Mouse (Mus musculus) limb, embryonic 14.5 days (tissue): ENCODE results near the gene Polr3g. TPM values are rescaled to one million over a fixed set of nuclear protein-coding genes. Genes with fewer than 3 reads are reported as not detected.
"Not testable (repeated sequence)": the region's sequence is repeated elsewhere in the genome, so short reads cannot be mapped to it uniquely, and the experiment has no call there.

Experiments
- ATAC-seq: fragments of 200-750 bp; cut with Nextera tagmentation; 2 replicates; pipeline ENCODE4 v1.8.0; 2017; ENCODE audit warnings: low read depth, moderate number of reproducible peaks, moderate TSS enrichment; ENCODE audit not compliant: low FRiP score
- DNase-seq: peaks from one replicate; pipeline ENCODE4 v3.0.0-alpha.2; 2015; ENCODE audit warnings: low spot score
- H3K27ac ChIP-seq: fragments of 300-500 bp; sonication (generic); replicated peaks from 2 replicates; pipeline ENCODE4 v1.5.1; 2014; ENCODE audit warnings: low read depth, mild to moderate bottlenecking, low read length, moderate library complexity, mixed read lengths
- H3K27me3 ChIP-seq: fragments of 300-500 bp; sonication (generic); 2 replicates; pipeline ENCODE4 v1.6.1; 2014; ENCODE audit warnings: low read length, mixed read lengths; ENCODE audit not compliant: control insufficient read depth, insufficient read depth
- H3K36me3 ChIP-seq: fragments of 300-500 bp; sonication (generic); 2 replicates; pipeline ENCODE4 v1.6.1; 2014; ENCODE audit warnings: mild to moderate bottlenecking, low read length, moderate library complexity, mixed read lengths; ENCODE audit not compliant: control insufficient read depth, insufficient read depth
- H3K4me1 ChIP-seq: fragments of 300-500 bp; sonication (generic); 2 replicates; pipeline ENCODE4 v1.6.1; 2014; ENCODE audit warnings: antibody characterized with exemption, low read length, mixed read lengths; ENCODE audit not compliant: control insufficient read depth, insufficient read depth
- H3K4me2 ChIP-seq: fragments of 300-500 bp; sonication (generic); replicated peaks from 2 replicates; pipeline ENCODE4 v1.6.1; 2014; ENCODE audit warnings: low read depth, mild to moderate bottlenecking, low read length, moderate library complexity; ENCODE audit not compliant: severe bottlenecking
- H3K4me3 ChIP-seq: fragments of 300-500 bp; sonication (generic); replicated peaks from 2 replicates; pipeline ENCODE4 v1.5.1; 2014; ENCODE audit warnings: low read length
- H3K9ac ChIP-seq: fragments of 300-500 bp; sonication (generic); 2 replicates; pipeline ENCODE4 v1.6.1; 2014; ENCODE audit warnings: mild to moderate bottlenecking, low read depth, low read length, moderate library complexity; ENCODE audit not compliant: severe bottlenecking
- H3K9me3 ChIP-seq: fragments of 300-500 bp; sonication (generic); 2 replicates; pipeline ENCODE4 v1.6.1; 2016; ENCODE audit warnings: low read length; ENCODE audit not compliant: control insufficient read depth
- POLR2A ChIP-seq: fragments of 200-500 bp; IDR thresholded peaks from 2 replicates; pipeline ENCODE4 v1.8.0; 2012; ENCODE audit warnings: inconsistent platforms, mild to moderate bottlenecking, moderate library complexity, borderline replicate concordance; ENCODE audit not compliant: insufficient read depth, insufficient read length; ENCODE audit errors: extremely low read depth
- WGBS: fragments of 180-500 bp; shearing (Covaris S2); extraction: QIAGEN DNeasy Blood & Tissue Kit; methylation state at CpG from one replicate; pipeline ENCODE4 v1.1.7; 2014; 5-methylcytosine and 5-hydroxymethylcytosine counted together
- polyA plus RNA-seq, 2 experiments: library from polyadenylated mRNA; depleted of rRNA in 1 of 2; stranded (reverse) in 1 of 2; unstranded in 1 of 2; fragments of >200 nt; fragmentation: Nextera tagmentation in 1 of 2; extraction: Ambion mirVana in 1 of 2; gene quantifications; 2 replicates each; pipeline versions ENCODE4 v1.2.1 to v1.2.3; 2012 to 2014

The Polr3g gene
- polyA plus RNA-seq, 2 experiments: 15.0 to 31.1 TPM

DNA sequence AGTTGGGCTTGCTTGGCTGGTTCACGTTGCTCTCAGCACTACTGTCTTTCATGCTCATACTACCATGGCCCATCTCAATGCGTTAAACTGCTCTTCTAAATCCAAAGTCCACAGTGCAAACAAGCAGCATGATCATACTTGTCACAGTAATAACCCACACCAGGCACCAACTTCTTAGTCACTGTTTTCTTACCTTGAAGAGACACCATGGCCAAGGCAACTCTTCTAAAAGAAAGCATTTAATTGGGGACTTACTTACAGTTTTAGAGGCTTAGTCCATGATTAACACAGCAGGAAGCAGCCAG lies 33.2 kb upstream of the Polr3g start:
- DNase-seq (no peak), ATAC-seq (no peak)
- H3K4me3 ChIP-seq: no peak overlapping the region
- H3K27ac ChIP-seq: no peak overlapping the region
- H3K9me3 ChIP-seq: no peaks in the 10 kb centered on the region
- 29% methylated on average over 2 of the region's 2 CpGs for WGBS
- no peak overlapping the region for H3K4me2 ChIP-seq
- no peak overlapping the region for H3K9ac ChIP-seq
- no peak for TF ChIP-seq POLR2A
- no peaks in the 10 kb centered on the region for H3K27me3 ChIP-seq
- H3K36me3 ChIP-seq: no peaks in the 10 kb centered on the region
- H3K4me1 ChIP-seq: no peaks in the 10 kb centered on the region

DNA sequence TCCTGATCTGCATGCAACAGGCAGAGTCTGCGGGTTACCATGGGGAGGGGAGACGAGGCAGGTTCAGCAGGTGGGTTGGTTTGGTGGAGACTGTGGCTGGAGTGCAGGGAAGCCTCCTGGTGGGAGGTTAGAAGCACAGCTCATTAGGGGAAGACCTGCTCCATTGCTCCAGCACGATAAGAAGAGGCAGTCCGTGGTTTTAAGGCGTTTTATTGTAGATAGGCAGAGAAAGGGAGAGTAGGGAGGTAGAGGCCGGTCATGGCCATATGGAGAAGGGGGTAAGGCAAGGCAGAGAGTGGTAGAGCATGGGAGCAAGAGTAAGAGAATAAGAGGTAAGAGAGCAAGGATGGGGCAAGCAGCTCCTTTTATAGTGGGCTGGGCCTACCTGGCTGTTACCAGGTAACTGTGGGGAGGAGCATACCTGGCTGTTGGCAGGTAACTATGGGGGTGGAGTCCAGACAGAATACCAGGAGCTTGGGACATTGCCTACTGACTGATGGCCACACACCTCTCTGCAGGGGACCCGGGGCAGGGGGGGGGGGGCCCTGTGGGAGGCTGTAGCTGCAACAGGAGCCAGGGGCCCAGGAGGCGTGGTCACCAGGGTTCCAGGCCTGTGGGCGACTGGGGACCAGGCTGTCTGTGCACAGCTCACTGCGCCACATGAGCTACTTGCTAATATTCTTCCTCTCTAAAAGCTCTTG lies 32.7 kb upstream of the Polr3g start:
- Histone ChIP-seq H3K27ac (no peak overlapping the region), H3K4me2 (no peak overlapping the region), H3K4me1 (no peaks in the 10 kb centered on the region), H3K9ac (no peak overlapping the region), H3K36me3 (no peaks in the 10 kb centered on the region), H3K27me3 (no peaks in the 10 kb centered on the region), H3K9me3 (no peaks in the 10 kb centered on the region), H3K4me3 (no peak overlapping the region)
- TF ChIP-seq POLR2A: no peak
- 52% methylated on average over 9 of the region's 10 CpGs for WGBS
- DNase-seq (no peak), ATAC-seq (no peak)

DNA sequence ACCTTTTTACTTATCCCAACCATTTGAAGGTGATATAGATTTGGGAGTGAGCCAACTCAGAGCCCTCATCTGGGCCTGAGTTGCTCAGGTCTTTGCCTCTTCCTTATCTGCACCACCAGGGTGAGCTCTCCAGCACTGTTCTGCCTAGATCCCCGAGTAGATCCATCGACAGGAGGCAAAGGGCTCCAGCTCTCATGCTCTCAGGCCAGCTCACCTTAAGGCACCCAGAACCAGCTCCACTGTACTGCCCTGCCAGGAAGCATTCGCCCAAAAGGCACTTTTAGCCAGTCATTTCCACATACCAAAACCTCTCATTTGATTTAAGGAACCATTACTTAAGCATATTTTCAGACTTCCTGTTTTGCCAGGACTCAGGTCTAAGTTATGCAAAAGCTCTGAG lies 30.1 kb upstream of the Polr3g start:
- no peak overlapping the region for H3K4me2 ChIP-seq
- no peak for DNase-seq
- no peak overlapping the region for H3K9ac ChIP-seq
- whole genome bisulfite sequencing: 53% methylated on average over 3 of the region's 3 CpGs
- H3K4me3 ChIP-seq: no peak overlapping the region
- ATAC-seq: no peak
- no peaks in the 10 kb centered on the region for H3K27me3 ChIP-seq
- TF ChIP-seq POLR2A: no peak
- H3K27ac ChIP-seq: no peak overlapping the region
- no peaks in the 10 kb centered on the region for H3K9me3 ChIP-seq
- H3K4me1 ChIP-seq: no peaks in the 10 kb centered on the region
- no peaks in the 10 kb centered on the region for H3K36me3 ChIP-seq

DNA sequence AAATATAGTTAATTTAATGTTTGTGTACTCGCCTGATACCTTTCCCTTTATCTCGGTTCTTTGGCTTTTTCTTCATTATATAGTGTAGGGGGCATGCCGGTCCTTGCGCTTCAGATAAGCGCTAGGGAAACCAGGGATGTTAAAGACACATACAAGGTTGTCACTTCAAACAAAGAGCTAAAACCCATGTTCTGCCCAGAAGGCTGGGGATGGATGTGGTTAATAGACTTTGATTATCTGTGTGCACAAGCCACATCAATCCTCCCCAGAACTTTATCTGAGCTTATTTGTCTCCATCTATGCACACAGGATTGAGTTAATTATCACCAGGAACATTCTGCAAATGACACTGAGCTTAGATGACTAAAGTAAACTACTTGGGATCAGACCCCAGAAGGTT lies 25.8 kb upstream of the Polr3g start:
- whole genome bisulfite sequencing: 91% methylated on average over 5 of the region's 5 CpGs
- DNase-seq (no peak), ATAC-seq (no peak)
- Histone ChIP-seq H3K4me2 (no peak overlapping the region), H3K36me3 (no peaks in the 10 kb centered on the region), H3K27me3 (no peaks in the 10 kb centered on the region), H3K27ac (no peak overlapping the region), H3K9ac (no peak overlapping the region), H3K4me1 (no peaks in the 10 kb centered on the region), H3K4me3 (no peak overlapping the region), H3K9me3 (no peaks in the 10 kb centered on the region)
- no peak for TF ChIP-seq POLR2A

DNA sequence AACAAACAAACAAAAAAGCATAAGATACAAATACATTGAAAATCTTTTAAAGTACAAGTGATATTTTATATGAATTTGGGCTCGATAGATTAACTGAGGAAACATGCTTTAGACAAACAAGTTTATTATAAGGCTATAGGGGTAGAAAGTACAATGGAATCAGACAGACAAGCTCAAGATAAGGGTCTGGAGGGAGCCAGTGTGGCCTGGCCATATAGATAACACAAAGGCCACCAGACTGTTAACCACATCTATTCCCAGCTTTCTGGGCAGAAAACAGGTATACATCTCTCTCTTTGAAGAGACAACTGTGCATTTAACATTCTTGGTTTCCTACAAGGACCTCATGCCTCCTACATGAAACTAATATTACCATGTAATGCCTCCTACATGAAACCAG lies 19.5 kb upstream of the Polr3g start:
- Histone ChIP-seq H3K4me2 (no peak overlapping the region), H3K27ac (no peak overlapping the region), H3K9me3 (no peaks in the 10 kb centered on the region), H3K9ac (no peak overlapping the region), H3K4me1 (no peaks in the 10 kb centered on the region), H3K4me3 (no peak overlapping the region), H3K27me3 (no peaks in the 10 kb centered on the region), H3K36me3 (no peaks in the 10 kb centered on the region)
- no peak for TF ChIP-seq POLR2A
- ATAC-seq (no peak), DNase-seq (no peak)
- 96% methylated on average over 1 of the region's 1 CpGs for WGBS

DNA sequence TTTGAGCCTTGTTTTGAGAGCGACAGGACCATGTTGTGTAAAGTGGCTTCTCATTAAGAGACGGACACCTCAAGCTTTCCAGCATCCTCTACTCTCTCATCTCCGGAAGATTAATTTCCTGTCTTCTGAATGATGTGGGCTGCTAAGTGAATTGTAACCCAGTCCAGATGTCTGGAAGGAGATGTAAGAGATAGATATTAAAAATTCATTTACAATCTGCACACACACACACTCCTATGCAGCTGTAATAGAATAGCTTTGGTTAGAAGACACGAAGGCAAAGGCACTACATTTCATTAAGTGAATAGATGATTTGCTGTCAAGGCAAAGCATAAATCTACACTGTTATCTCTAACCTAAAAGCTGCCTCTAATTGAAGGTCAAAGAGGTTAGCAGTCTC lies 18.3 kb upstream of the Polr3g start:
- H3K36me3 ChIP-seq: no peaks in the 10 kb centered on the region
- no peak overlapping the region for H3K27ac ChIP-seq
- DNase-seq (no peak), ATAC-seq (no peak)
- H3K9ac ChIP-seq: no peak overlapping the region
- H3K9me3 ChIP-seq: no peaks in the 10 kb centered on the region
- H3K4me1 ChIP-seq: no peaks in the 10 kb centered on the region
- no peak overlapping the region for H3K4me2 ChIP-seq
- no peak overlapping the region for H3K4me3 ChIP-seq
- 40% methylated on average over 4 of the region's 4 CpGs for WGBS
- no peaks in the 10 kb centered on the region for H3K27me3 ChIP-seq
- TF ChIP-seq POLR2A: no peak

DNA sequence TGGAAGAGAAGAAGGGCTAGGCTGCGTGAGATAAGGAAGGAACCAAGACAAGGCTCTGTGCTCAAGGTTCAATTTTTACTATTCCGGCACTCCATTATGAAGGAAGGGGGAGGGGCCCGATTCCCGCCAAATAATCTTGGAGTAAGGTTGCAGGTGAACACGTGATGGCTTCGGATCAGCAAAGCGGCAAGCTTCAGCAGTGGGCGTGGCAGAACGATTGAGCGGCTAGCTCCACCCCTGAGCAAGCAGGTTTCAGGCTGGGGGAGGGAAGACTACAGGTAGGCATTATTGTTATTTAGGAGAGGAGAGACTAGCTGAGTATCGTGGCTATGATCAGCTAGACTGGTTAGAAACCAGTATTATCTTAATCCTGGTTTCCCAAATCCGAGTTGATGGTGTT lies 17.3 kb upstream of the Polr3g start:
- WGBS: 52% methylated on average over 12 of the region's 12 CpGs
- not testable (repeated sequence) for H3K4me1 ChIP-seq, H3K9me3 ChIP-seq, DNase-seq, H3K4me3 ChIP-seq, H3K27ac ChIP-seq, H3K9ac ChIP-seq, ATAC-seq, H3K4me2 ChIP-seq, H3K36me3 ChIP-seq, H3K27me3 ChIP-seq
